Mouse (Mus musculus) liver, embryonic 15.5 days (tissue): Measurements from ENCODE around the gene Sohlh1. TPM values are rescaled to one million over a fixed set of nuclear protein-coding genes. Genes with fewer than 3 reads are reported as not detected.
"Not testable (repeated sequence)": the region's sequence is repeated elsewhere in the genome, so short reads cannot be mapped to it uniquely, and the experiment has no call there.

Experiments
- ATAC-seq: fragments of 200-750 bp; cut with Nextera tagmentation; 2 replicates; pipeline ENCODE4 v1.8.0; 2017; ENCODE audit warnings: moderate number of reproducible peaks, mild to moderate bottlenecking, moderate library complexity; ENCODE audit not compliant: insufficient read depth
- H3K27ac ChIP-seq: fragments of 300-500 bp; sonication (generic); replicated peaks from 2 replicates; pipeline ENCODE4 v1.5.1; 2015; ENCODE audit warnings: mild to moderate bottlenecking, inconsistent platforms
- H3K27me3 ChIP-seq: fragments of 300-500 bp; sonication (generic); 2 replicates; pipeline ENCODE4 v1.6.1; 2015; ENCODE audit warnings: mild to moderate bottlenecking, inconsistent platforms
- H3K36me3 ChIP-seq: fragments of 300-500 bp; sonication (generic); replicated peaks from 2 replicates; pipeline ENCODE4 v1.6.1; 2015; ENCODE audit warnings: moderate library complexity, mild to moderate bottlenecking, inconsistent platforms
- H3K4me1 ChIP-seq: fragments of 300-500 bp; sonication (generic); replicated peaks from 2 replicates; pipeline ENCODE4 v1.6.1; 2015; ENCODE audit warnings: inconsistent platforms
- H3K4me2 ChIP-seq: fragments of 300-500 bp; sonication (generic); 2 replicates; pipeline ENCODE4 v1.6.1; 2015; ENCODE audit warnings: moderate library complexity, mild to moderate bottlenecking, inconsistent platforms
- H3K4me3 ChIP-seq: fragments of 300-500 bp; sonication (generic); replicated peaks from 2 replicates; pipeline ENCODE4 v1.5.1; 2015; ENCODE audit warnings: mild to moderate bottlenecking, inconsistent platforms
- H3K9ac ChIP-seq: fragments of 300-500 bp; sonication (generic); 2 replicates; pipeline ENCODE4 v1.6.1; 2015; ENCODE audit warnings: moderate library complexity, mild to moderate bottlenecking, inconsistent platforms
- H3K9me3 ChIP-seq: fragments of 300-500 bp; sonication (generic); replicated peaks from 2 replicates; pipeline ENCODE4 v1.6.1; 2016; ENCODE audit warnings: inconsistent platforms
- WGBS: fragments of 180-500 bp; shearing (Covaris S2); methylation state at CpG from one replicate; pipeline ENCODE4 v1.1.7; 2015; ENCODE audit warnings: mixed read lengths; ENCODE audit not compliant: insufficient replicate concordance; 5-methylcytosine and 5-hydroxymethylcytosine counted together
- polyA plus RNA-seq: library from polyadenylated mRNA; unstranded; fragments of >200 nt; fragmentation: Nextera tagmentation; extraction: Ambion mirVana; gene quantifications from 2 replicates; pipeline ENCODE4 v1.2.1, GENCODE M21; 2015

Sohlh1 gene
- polyA plus RNA-seq, 1 experiment from 2014 or later = not detected

DNA sequence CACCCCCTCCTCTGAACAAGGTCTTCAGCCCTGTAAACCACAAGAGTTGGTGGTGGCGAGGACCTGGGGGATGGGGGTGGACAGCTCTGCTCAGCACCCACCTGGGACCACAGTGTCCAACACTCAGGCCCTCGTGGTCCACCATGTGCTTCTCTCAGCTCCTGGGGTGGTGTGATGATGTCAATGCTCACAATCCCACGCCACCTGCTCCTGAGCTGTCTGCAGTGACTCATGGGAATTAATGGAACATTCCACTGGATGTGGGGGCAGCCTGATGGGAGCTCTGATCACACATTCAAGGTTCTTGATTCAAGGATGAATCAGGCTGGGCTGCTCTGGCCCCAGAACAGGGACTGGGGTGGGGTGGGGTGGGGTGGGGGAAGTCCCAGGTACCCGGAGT is 4.9 kb downstream of the Sohlh1 start:
- Histone ChIP-seq H3K27me3 (no peaks in the 10 kb centered on the region), H3K36me3 (no peaks in the 10 kb centered on the region)
- ATAC-seq = no peak

GRCm38 (mm10) chr2:25836291-25836690 is 10.8 kb downstream of the Sohlh1 start:
- Histone ChIP-seq H3K9me3 (no peaks in the 10 kb centered on the region), H3K4me2 (no peak overlapping the region), H3K4me3 (no peak overlapping the region), H3K9ac (no peak overlapping the region), H3K27me3 (no peaks in the 10 kb centered on the region), H3K27ac (no peak overlapping the region), H3K36me3 (no peaks in the 10 kb centered on the region), H3K4me1 (no peaks in the 10 kb centered on the region)
- ATAC-seq = no peak
- 17% methylated on average over 5 of the region's 5 CpGs for WGBS

More for the DNA sequence above, 4.9 kb downstream of the Sohlh1 start:
- 31% methylated on average over 4 of the region's 4 CpGs for WGBS
- Histone ChIP-seq H3K27ac (no peak overlapping the region), H3K4me3 (no peak overlapping the region), H3K4me1 (no peaks in the 10 kb centered on the region), H3K9ac (no peak overlapping the region), H3K4me2 (no peak overlapping the region), H3K9me3 (no peaks in the 10 kb centered on the region)

DNA sequence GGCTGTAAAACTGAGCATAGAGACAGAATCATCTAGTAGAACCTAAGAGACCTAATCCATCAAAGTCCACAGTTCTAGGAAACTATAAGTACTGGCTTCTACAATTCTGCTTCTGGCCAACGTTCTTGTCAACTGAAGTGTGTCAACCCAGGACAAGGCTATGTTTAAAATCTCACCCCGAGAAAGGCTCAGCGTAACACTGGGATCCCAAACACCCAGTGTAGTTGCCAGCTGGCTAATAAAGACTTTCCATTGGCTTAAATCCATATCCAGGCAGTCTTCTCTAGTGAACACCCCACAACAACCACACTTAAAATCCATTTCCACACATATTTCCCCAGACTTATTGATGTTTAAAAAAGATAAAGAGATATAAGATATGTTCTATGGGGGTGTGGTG is 16.3 kb downstream of the Sohlh1 start:
- Histone ChIP-seq H3K36me3 (no peaks in the 10 kb centered on the region), H3K9me3 (no peaks in the 10 kb centered on the region), H3K27ac (no peak overlapping the region), H3K9ac (no peak overlapping the region), H3K4me1 (no peaks in the 10 kb centered on the region), H3K27me3 (no peaks in the 10 kb centered on the region), H3K4me2 (no peak overlapping the region), H3K4me3 (no peak overlapping the region)
- ATAC-seq = no peak
- 57% methylated on average over 3 of the region's 3 CpGs for WGBS

DNA sequence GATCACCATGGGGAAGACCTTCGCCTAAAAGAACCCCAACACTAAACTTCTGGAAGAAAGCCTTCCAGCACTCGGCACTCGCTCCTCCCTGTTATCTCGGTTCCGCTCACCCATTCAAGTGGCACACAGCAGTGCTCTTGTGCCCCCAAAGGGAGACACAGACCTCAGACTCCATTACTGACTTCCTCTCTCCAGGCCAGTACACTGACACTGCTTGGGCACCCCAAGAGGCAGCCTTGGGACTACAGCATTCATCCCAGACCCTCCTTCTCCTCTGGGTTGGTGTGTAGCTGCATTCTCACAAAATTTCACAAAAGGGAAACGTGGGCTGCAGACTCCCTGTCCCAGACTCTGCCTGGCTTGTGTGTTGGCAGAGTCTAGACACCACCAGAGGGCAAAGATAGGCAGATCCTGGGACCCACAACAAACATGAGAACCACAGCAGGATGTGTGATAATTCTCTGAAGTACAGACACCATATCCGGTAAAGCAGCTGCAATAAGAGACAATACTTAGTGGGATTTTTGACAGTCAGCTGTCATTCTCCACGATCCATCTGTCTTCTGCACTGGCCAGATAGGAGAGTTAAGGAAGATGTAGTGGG is 18.6 kb downstream of the Sohlh1 start:
- no peaks in the 10 kb centered on the region for H3K27me3 ChIP-seq
- H3K4me1 ChIP-seq = no peaks in the 10 kb centered on the region
- no peak overlapping the region for H3K4me3 ChIP-seq
- H3K4me2 ChIP-seq = no peak overlapping the region
- H3K36me3 ChIP-seq = no peaks in the 10 kb centered on the region
- 38% methylated on average over 8 of the region's 8 CpGs for WGBS
- no peak overlapping the region for H3K9ac ChIP-seq
- H3K27ac ChIP-seq = no peak overlapping the region
- ATAC-seq = no peak
- no peaks in the 10 kb centered on the region for H3K9me3 ChIP-seq

GRCm38 (mm10) chr2:25824751-25825150 is 22.3 kb downstream of the Sohlh1 start:
- ATAC-seq = no peak
- 62% methylated on average over 3 of the region's 3 CpGs for WGBS
- Histone ChIP-seq H3K36me3 (no peaks in the 10 kb centered on the region), H3K4me3 (no peak overlapping the region), H3K4me1 (no peaks in the 10 kb centered on the region), H3K9ac (no peak overlapping the region), H3K9me3 (no peaks in the 10 kb centered on the region), H3K27me3 (no peaks in the 10 kb centered on the region), H3K4me2 (no peak overlapping the region), H3K27ac (no peak overlapping the region)

- Histone ChIP-seq H3K9ac (no peak within 1 kb of the TSS), H3K4me3 (no peak within 1 kb of the TSS), H3K27ac (no peak within 1 kb of the TSS), H3K4me2 (no peak within 1 kb of the TSS), H3K9me3 (no peaks in the 10 kb centered on the region), H3K27me3 (no peaks in the 10 kb centered on the region), H3K4me1 (no peaks in the 10 kb centered on the region), H3K36me3 (no peaks in the 10 kb centered on the region)
- 52% methylated on average over 1 of the region's 1 CpGs for WGBS
- no peak for ATAC-seq
These were observed 24.2 kb downstream of the Sohlh1 start, which contains the start of gene Lcn9 for GRCm38 (mm10) chr2:25822806-25823205. Gene Lcn9 (plus strand): TSS chr2:25823153.

DNA sequence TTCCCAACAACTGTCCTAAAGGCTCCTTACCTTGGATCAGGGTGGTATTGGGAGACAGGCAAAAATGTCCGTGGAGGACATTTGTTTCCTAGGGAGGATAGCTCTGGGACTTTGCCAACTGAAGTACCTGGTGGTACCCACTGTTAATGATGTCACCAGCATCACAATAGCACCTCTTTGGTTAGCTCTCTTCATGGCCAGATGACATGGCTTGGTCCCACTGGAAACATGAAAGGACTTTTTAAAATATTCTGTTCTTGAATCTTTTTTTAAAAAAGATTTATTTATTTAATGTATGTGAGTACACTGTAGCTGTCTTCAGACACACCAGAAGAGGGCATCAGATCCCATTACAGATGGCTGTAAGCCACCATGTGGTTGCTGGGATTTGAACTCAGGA is 31.3 kb downstream of the Sohlh1 start, which contains the start of gene Glt6d1:
Gene Glt6d1, minus strand, starts transcription at position 101 of the 400 bp plus-strand sequence.
- not testable (repeated sequence) for H3K27me3 ChIP-seq, H3K27ac ChIP-seq, H3K4me1 ChIP-seq, H3K4me2 ChIP-seq, H3K36me3 ChIP-seq, H3K9ac ChIP-seq, H3K9me3 ChIP-seq, ATAC-seq, H3K4me3 ChIP-seq
- 56% methylated on average over 1 of the region's 1 CpGs for WGBS

DNA sequence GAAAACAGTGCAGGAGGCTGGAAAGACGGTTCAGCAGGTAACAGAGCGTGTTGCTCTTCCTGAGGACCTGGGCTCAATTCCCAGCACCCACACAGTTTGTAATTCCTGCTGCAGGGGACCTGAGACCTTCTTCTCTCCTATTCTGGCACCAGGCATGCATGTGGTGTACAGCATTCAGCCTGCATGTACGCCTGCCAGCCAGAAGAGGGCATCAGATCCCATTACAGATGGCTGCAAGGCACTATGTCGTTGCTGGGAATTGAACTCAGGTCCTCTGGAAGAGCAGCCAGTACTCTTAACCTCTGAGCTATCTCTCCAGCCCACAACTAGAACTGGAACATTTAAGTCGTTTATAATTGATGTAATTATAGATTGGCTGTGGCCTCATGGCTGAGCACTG is 33.7 kb downstream of the Sohlh1 start:
- H3K36me3 ChIP-seq = no peaks in the 10 kb centered on the region
- no peaks in the 10 kb centered on the region for H3K9me3 ChIP-seq
- H3K27me3 ChIP-seq = no peaks in the 10 kb centered on the region
- ATAC-seq = no peak
- WGBS = 58% methylated on average over 5 of the region's 5 CpGs
- H3K9ac ChIP-seq = no peak overlapping the region
- no peaks in the 10 kb centered on the region for H3K4me1 ChIP-seq
- no peak overlapping the region for H3K27ac ChIP-seq
- H3K4me3 ChIP-seq = no peak overlapping the region
- no peak overlapping the region for H3K4me2 ChIP-seq

DNA sequence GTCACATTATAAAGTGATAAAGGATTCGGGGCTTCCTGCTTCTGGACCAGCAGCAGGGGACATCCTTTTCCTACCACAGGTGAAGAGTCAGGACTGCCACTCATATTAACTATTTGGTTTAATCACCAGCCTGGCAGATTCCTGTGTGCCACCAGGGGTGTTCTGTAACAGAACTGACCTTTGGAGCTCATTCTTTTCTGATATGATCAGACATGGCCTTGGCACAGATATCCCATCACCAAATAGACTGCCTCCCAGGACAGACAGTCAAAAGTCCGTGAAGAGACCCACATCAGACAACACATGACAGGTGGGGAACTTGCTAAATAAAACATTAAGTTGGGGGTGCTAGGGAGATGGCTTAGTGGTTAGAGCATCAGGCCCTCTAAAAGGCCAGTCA is 35.3 kb downstream of the Sohlh1 start:
- Histone ChIP-seq H3K27ac (no peak overlapping the region), H3K9ac (no peak overlapping the region), H3K36me3 (no peaks in the 10 kb centered on the region), H3K4me3 (no peak overlapping the region), H3K4me1 (no peaks in the 10 kb centered on the region), H3K27me3 (no peaks in the 10 kb centered on the region), H3K9me3 (no peaks in the 10 kb centered on the region), H3K4me2 (no peak overlapping the region)
- WGBS = 44% methylated on average over 2 of the region's 2 CpGs
- no peak for ATAC-seq

GRCm38 (mm10) chr2:25798065-25798464 is 49.0 kb downstream of the Sohlh1 start:
- no peak overlapping the region for H3K27ac ChIP-seq
- 30% methylated on average over 5 of the region's 5 CpGs for WGBS
- ATAC-seq = no peak
- H3K4me1 ChIP-seq = no peaks in the 10 kb centered on the region
- H3K4me2 ChIP-seq = no peak overlapping the region
- no peaks in the 10 kb centered on the region; the same call in 1 of the 2 replicates for H3K27me3 ChIP-seq
- H3K4me3 ChIP-seq = no peak overlapping the region
- H3K36me3 ChIP-seq = no peaks in the 10 kb centered on the region
- H3K9me3 ChIP-seq = no peaks in the 10 kb centered on the region
- H3K9ac ChIP-seq = no peak overlapping the region

GRCm38 (mm10) chr2:25797635-25798034 is 49.4 kb downstream of the Sohlh1 start:
- Histone ChIP-seq H3K27me3 (no peaks in the 10 kb centered on the region; the same call in 1 of the 2 replicates), H3K4me2 (no peak overlapping the region), H3K27ac (no peak overlapping the region), H3K36me3 (no peaks in the 10 kb centered on the region), H3K4me3 (no peak overlapping the region), H3K9me3 (no peaks in the 10 kb centered on the region), H3K4me1 (no peaks in the 10 kb centered on the region), H3K9ac (no peak overlapping the region)
- no peak for ATAC-seq
- 17% methylated on average over 2 of the region's 2 CpGs for WGBS
